Mouse (Mus musculus) left cerebral cortex, adult 2 months (tissue): ENCODE measurements around the gene Plac8. TPM values are rescaled to one million over a fixed set of nuclear protein-coding genes. Genes with fewer than 3 reads are reported as not detected.

Experiments used
- DNase-seq, 2 experiments: peaks; one replicate each; pipeline ENCODE4 v3.0.0; 2021 to 2022; ENCODE audit warnings: low spot score in 2 of 2, mixed read lengths in 1 of 2; ENCODE audit errors: extremely low spot score in 1 of 2
- H3K27ac ChIP-seq: fragments of 200-600 bp; 2 replicates; pipeline ENCODE4 v1.8.1; 2022
- H3K4me3 ChIP-seq: fragments of 200-600 bp; 2 replicates; pipeline ENCODE4 v1.8.1; 2022
- CTCF ChIP-seq: fragments of 200-600 bp; IDR thresholded peaks from 2 replicates; pipeline ENCODE4 v1.8.1; 2022; ENCODE audit warnings: antibody characterized with exemption, mild to moderate bottlenecking, moderate library complexity
- intact Hi-C: fragments of 180-260 bp; cut with DNase I; formaldehyde crosslinking; loops from one replicate; pipeline ENCODE4 v1.15.1; 2025
- total RNA-seq, 2 experiments: library from RNA; stranded (reverse); gene quantifications; 2 replicates each; pipeline ENCODE4 v1.2.3; 2021

The Plac8 gene
- total RNA-seq, 2 experiments from 2014 or later, result not detected

DNA sequence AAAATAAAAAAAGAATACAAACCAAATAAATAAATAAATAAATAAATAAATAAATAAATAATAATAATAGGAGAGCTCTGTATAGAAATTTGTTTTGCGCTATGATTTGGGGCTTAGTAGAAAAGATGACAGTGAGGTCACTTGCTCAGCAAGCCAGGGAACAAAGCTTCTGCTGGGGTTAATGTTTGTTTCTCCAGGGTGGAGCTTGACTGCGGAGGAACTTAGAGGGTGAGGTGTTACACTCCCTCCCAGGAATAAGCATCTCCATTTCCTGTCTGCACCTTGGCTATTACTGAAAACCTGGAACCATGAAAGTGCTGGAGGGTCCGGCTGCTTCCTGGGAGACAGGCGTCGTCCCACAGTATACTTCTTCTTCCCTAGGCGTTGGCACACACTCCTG lies 24.0 kb upstream of the Plac8 start:
- no peak overlapping the region for H3K27ac ChIP-seq
- H3K4me3 ChIP-seq, result no peak overlapping the region
- TF ChIP-seq CTCF, result no peak
- DNase-seq, result no peak
- intact Hi-C loops, result no loop called here

DNA sequence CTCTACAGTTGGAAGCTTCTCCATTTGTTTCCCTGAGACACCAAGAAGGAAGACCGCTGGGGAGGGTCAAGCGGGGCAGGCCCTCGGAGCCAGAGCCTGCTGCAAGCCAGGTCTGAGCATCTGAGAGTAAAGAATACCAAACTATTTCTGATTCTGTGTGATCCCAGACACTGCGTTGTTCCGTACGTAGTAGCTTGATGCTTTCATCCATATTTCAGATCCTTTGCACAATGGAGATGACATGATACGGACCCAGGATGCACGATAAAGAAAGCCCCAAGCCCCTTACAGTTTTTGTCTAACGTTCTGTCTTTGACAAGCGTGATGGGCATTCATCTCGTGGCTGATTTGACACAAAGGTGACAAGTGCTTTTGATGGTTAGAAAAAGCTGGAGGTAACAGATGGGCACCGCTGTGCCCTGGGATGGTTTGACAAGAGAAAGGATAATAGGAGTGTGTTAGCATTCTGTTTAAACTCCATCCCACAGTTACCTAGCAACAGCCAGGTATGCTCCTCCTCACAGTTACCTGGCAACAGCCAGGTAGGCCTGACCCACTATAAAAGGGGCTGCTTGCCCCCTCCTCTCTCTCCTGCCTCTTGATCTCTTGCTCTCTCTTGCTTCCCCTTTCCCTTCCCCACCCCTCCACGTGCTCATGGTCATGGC lies 22.9 kb upstream of the Plac8 start:
- no peak for TF ChIP-seq CTCF

DNA sequence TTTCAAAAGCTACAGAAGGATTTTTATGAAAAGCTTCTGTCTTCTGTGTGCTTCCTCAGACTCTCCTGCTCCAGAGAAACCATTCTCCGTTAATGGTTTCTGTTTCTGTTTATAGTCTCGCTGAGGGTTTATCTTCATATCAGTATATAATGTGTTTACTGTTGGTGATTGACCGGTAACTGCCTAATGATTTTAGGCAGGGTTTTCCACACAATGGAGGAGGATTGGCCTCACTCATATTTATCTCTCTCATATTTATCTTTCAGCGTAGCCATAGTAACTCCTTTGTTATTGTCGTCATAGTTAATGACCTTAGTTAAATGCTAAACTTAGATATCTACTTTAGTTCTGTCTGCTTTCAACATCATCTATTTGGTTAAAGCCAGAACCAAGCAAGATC lies 18.5 kb upstream of the Plac8 start:
- intact Hi-C loops, result no loop called here
- DNase-seq, result no peak
- no peak for TF ChIP-seq CTCF
- no peak overlapping the region for H3K4me3 ChIP-seq
- H3K27ac ChIP-seq, result no peak overlapping the region

More for the DNA sequence above, 22.9 kb upstream of the Plac8 start:
- Histone ChIP-seq H3K27ac (no peak overlapping the region), H3K4me3 (no peak overlapping the region)
- no peak for DNase-seq
- intact Hi-C loops, result no loop called here

DNA sequence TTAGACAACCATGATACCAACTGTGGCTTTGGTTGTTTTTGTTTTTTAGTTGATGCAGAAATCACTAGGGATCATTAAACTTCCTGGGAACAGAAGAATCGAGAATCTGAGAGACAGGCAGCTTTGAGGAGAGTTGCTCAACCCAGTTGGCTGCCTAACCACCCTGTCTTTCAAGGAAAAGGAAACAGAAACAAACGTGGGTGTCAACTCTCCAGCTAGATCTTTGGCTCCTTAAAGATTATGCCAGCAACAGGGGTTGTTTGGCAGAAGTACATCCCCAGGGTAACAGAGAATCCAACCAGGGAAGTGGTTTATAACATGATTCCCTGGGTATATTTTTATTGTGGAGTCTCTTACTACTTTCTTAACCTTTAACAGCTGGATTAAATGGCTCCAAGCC lies 15.6 kb upstream of the Plac8 start:
- Histone ChIP-seq H3K27ac (no peak overlapping the region), H3K4me3 (no peak overlapping the region)
- TF ChIP-seq CTCF, result no peak
- intact Hi-C loops, result no loop called here
- no peak for DNase-seq

DNA sequence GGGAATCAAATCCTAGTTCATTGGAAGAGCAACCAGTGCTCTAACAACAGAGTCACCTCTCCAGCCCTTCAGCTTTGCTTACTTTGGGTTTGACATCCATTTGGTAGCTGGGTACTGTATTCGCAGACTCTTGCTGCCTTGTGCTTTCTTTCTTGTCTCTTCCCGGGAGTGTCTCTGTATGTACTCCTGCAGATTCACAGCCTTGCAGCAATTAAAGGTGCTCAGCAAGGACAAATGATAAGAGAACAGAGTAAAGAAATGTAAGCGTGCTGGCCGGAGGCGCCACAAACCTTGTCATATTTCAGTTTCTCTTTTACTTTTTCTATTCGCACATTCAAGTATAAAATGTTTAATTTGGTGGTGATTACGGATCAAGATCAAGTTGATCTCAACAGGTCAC lies 15.1 kb upstream of the Plac8 start:
- intact Hi-C loops, result no loop called here
- Histone ChIP-seq H3K27ac (no peak overlapping the region), H3K4me3 (no peak overlapping the region)
- DNase-seq, result no peak
- TF ChIP-seq CTCF, result no peak

DNA sequence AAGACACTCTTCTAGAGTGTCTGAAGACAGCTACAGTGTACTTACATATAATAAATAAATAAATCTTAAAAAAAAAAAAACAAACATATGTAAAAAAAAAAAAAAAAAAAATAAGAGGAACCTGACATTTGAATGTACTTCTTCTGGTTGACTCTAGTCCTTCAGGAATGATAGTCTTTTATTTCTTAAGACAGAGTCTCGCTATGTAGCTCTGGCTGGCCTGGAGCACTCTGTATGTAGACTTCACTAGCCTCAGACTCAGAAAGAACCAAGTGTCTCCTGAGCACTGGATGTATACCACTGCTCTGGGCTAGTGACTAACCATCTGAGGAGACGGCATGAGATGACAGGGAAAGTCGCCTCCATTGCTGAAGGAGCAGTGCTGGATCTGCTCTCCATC lies 13.6 kb upstream of the Plac8 start:
- Histone ChIP-seq H3K4me3 (no peak overlapping the region), H3K27ac (no peak overlapping the region)
- intact Hi-C loops, result no loop called here
- no peak for TF ChIP-seq CTCF
- no peak for DNase-seq

DNA sequence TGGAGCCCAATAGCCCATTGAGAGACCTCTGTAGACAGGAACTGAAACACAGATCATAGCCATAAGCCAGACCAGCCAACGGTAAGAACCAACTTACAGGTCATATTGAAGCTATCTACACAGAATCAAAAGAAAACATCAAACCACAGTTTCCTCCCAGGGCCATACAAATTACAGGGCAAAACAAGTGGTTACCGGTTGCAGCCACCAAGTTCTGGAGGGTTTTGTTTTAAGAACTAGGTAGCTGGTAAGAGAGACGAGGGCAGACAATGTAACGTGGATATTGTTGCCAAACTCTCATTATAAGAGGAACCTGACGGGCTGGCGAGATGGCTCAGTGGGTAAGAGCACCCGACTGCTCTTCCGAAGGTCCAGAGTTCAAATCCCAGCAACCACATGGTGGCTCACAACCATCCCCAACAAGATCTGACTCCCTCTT lies 13.2 kb upstream of the Plac8 start:
- DNase-seq, result no peak
- Histone ChIP-seq H3K4me3 (no peak overlapping the region), H3K27ac (no peak overlapping the region)
- TF ChIP-seq CTCF, result no peak
- intact Hi-C loops, result no loop called here

DNA sequence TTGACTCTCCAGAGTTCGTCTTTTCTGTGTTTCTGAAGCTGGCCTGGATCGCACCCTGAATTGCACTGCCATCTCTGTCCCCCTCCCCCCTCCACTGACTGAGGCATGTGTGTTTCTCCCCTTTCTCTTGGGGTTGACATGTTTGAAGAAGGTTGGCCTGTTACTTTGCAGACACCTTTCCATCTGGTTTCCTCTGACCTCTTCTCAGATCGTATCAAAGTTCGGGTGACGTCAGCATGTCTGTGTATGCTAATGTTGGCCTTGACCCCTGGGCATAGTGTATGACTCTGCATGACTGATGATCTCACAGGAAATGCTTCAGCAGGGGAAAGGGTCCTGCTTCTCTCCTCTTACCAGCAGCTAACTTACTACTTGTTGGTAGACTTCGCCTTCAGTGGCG lies 11.0 kb upstream of the Plac8 start:
- intact Hi-C loops, result no loop called here
- H3K27ac ChIP-seq, result no peak overlapping the region
- TF ChIP-seq CTCF, result no peak
- DNase-seq, result no peak
- H3K4me3 ChIP-seq, result no peak overlapping the region

DNA sequence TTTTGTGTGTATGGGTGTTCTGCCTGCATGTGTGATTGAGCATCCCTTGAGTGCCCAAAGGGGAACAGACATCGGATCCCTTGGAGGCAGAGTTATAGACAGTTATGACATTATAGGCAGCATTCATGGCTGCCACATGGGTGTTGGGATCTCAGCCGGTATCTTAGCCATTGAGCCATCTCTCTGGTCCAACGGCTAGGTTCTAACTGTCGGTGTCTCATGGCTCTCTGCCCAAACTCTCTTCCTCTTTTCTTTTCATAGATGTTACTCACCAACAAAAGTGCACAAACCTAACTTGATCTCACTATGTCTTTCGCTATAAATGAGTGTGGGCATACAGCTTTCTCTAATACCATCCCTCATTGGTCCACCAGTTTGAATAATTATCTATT lies 10.4 kb upstream of the Plac8 start:
- no peak overlapping the region for H3K27ac ChIP-seq
- DNase-seq, result no peak
- intact Hi-C loops, result no loop called here
- no peak for TF ChIP-seq CTCF
- H3K4me3 ChIP-seq, result no peak overlapping the region

DNA sequence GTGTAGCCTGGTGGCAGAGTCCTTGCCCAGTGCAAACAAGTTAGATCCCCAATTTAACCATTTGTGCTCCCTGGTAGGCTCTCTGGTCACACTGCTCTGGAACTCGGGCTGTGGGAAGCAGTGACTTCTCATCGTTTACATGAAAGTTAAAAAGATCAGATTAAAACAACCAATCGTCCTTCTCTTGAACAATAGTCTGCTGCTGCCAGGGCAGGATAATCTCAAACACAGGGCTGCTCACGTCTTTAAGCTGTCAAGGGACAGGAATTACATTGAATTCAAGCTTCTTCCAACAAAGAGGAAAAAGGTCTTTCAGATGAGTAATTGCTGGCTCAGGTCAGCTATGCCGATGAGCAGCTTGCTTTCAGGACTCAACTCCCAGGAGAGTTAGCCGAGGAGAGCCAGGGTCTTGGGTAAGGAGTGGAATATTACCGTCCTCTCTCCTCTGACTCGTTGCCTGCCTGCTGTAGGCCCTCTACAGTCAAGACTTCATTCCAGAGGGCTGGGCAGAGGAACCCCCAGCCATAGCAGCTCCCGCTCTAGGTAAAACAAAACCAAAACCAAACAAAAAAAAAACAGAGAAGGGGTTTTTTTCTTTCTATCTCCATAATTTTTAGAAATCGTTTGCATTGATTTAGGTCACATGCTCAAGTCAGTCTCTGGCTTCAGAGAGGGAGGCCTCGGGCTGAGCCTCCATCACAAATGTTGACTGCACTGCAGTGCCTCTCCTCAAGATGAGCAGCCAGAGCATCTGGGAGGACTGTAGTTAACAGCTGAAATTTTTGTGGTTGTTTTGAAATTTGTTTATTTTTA lies 9.8 kb upstream of the Plac8 start:
- intact Hi-C loops, result no loop called here
- DNase-seq, result no peak
- no peak overlapping the region for H3K27ac ChIP-seq
- no peak for TF ChIP-seq CTCF
- H3K4me3 ChIP-seq, result no peak overlapping the region

DNA sequence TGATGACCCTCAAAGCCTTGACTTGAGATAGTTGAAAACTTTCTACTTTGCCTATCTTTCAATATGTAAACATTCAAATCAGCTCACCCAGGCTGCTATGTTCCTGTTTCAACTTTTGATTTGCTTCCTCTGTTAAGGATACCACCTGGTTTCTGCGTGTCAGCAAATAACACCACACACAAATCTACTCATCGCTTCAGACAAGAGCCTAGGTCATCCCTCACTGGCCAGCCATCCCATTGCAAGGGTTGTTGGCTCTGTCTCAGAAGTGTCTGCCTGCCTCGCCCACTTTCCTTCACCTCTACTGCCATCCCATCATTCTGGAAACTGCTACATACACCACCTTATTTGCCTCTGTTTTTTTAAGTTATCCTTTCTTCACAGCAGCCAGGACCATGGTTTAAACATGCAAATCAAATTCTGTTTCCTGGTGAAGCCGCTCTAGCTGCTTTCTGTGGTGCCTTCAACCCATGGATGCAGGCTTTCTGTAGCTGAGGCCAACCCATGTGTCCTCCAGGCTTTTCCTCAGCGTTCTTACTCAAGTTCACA lies 6.9 kb upstream of the Plac8 start:
- no peak for DNase-seq
- intact Hi-C loops, result no loop called here
- TF ChIP-seq CTCF, result no peak
- no peak overlapping the region for H3K27ac ChIP-seq
- H3K4me3 ChIP-seq, result no peak overlapping the region

DNA sequence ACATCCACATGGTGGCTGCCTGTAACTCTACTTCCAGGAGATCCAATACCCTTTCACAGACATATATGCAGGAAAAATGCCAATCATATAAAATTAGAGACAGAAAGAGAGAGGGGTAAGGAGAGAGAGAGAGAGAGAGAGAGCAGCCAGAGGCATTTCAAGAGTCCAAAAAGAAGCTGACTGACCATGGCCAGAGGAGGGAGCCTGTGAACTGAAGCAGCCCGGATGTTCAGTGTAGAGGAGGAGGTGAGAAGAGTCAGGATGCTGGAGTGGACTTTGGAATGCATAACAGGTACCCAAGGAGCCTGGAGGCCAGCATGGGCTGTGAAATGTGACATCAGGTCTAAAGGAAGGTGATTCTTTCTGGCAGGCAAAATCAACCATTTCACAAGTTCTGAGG lies 2.7 kb upstream of the Plac8 start:
- Histone ChIP-seq H3K27ac (no peak overlapping the region), H3K4me3 (no peak overlapping the region)
- DNase-seq, result no peak
- intact Hi-C loops, result no loop called here
- TF ChIP-seq CTCF, result no peak

DNA sequence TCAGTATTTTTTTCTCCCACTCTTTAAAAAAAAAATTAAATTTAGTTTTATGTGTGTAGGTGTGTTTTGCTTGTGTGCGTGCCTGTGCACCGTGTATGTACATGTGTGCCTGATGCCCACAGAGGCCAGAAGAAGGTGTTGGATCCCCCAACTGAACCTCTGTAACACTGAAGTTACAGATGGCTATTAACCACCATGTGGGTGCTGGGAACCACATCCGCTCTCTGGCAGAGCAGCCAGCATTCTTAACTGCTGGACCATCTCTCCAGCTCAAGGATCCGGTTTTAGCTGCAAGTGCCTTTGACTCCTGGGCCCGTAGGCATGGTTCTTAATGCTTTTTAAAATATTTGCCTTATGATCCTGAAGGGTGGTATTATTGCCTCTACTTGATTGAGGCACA lies 1.2 kb upstream of the Plac8 start:
- intact Hi-C loops, result no loop called here
- no peak for DNase-seq
- TF ChIP-seq CTCF, result no peak
- no peak overlapping the region for H3K4me3 ChIP-seq
- no peak overlapping the region for H3K27ac ChIP-seq
